Mouse (Mus musculus) liver, adult 2 months (tissue): ENCODE measurements at regions not wholly inside any gene's neighbourhood (a gene's known extent, or its start where the extent isn't known, plus 50 kb on each side); places are given as distances from the start of the nearest gene placed in this dataset.

ENCODE experiments used
- CTCF ChIP-seq: fragments of 200-500 bp; IDR thresholded peaks from 2 replicates; pipeline ENCODE4 v1.5.1; 2011; ENCODE audit warnings: low read depth, low read length, control low read depth
- POLR2A ChIP-seq: fragments of 200-500 bp; IDR thresholded peaks from 2 replicates; pipeline ENCODE4 v1.6.1; 2011; ENCODE audit warnings: low read length, control low read depth; ENCODE audit not compliant: insufficient read depth; ENCODE audit errors: extremely low read depth

- TF ChIP-seq CTCF (no peak), POLR2A (no peak)
These were observed 106.1 kb upstream of the Pou3f3 start for GRCm38 (mm10) chr1:42589442-42589841.
